Mouse (Mus musculus) adrenal gland, postnatal 14 days (tissue): ENCODE measurements around the gene Rab11fip3. TPM values are rescaled to one million over a fixed set of nuclear protein-coding genes. Genes with fewer than 3 reads are reported as not detected.

ENCODE experiments used
- DNase-seq: peaks from one replicate; pipeline ENCODE4 v3.0.0; 2021; ENCODE audit warnings: mixed read lengths
- total RNA-seq: library from RNA; stranded (reverse); gene quantifications from 2 replicates; pipeline ENCODE4 v1.2.3, GENCODE M21; 2021

Rab11fip3 gene
- total RNA-seq, 1 experiment from 2014 or later: 19.0 TPM

DNA sequence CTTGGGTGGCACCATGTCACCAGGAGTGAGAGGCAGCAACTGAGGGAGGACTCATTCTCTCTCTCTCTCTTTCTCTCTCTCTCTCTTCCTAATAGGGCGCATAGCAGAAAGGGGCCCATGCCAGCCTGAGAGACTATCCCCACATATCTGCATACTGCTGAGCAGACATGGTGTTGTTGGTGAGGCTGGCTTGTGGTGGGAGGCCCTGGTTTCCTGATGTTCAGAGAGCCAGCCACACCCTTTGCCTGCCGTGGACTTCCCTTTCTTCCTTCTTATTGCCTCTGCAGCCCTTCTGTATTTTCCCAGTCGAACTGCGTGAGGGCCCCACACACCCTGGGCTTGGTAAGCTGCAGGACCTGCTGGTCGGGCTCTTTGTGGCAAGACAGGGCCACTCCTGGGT, 79.0 kb downstream of the Rab11fip3 start:
- DNase-seq: no peak

DNA sequence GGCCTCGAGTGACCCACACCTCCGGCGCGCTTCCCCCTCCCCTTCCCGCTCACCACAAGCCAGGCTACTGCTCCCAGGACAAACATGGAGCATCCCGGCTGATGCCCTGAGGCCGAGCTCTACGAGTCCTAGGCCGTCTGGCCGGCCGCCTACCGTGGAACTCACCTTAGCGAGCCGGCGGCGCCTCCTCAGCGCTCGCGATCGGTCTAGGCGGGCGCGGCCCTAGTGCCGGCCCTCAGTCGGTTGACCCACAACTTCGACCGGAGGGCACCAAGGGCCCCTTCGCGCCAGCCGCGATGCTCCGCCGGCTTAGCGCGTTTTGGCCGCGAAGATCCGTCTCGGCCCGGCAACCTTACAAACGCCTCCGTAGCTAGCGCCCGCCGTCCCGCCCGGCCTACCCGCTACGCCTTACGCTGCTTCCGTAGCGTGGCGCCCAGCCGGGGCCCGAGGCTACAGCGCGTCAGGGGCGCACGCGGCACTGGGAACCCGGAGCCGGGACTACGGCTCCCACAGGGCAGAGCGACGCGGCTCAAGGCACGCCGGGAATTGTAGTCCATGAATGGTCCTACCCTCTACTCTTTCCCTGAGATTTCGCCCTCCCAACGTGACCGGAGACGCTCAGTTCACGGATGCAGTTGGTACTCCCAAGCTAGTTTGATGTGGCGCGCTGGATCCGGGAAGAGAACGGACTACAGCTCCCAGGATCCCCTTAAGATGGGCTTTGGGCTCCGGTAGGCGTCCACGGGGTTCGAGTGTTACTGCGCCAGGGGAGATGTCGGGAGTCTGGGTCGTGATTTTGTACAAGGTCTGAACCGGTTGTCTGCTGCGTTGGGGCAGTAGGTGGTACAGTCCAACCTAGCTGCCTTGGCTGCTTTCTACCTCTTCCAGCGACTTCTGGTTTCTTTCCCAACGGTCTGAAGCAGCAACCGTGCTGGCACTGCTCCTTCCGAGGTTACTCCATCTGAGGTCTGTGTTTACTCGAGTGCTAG, 83.8 kb downstream of the Rab11fip3 start, which contains the start of gene Capn15:
Gene Capn15, minus strand, starts transcription at position 491 of the 989 bp plus-strand sequence.
- DNase-seq: peak; percentile 96

DNA sequence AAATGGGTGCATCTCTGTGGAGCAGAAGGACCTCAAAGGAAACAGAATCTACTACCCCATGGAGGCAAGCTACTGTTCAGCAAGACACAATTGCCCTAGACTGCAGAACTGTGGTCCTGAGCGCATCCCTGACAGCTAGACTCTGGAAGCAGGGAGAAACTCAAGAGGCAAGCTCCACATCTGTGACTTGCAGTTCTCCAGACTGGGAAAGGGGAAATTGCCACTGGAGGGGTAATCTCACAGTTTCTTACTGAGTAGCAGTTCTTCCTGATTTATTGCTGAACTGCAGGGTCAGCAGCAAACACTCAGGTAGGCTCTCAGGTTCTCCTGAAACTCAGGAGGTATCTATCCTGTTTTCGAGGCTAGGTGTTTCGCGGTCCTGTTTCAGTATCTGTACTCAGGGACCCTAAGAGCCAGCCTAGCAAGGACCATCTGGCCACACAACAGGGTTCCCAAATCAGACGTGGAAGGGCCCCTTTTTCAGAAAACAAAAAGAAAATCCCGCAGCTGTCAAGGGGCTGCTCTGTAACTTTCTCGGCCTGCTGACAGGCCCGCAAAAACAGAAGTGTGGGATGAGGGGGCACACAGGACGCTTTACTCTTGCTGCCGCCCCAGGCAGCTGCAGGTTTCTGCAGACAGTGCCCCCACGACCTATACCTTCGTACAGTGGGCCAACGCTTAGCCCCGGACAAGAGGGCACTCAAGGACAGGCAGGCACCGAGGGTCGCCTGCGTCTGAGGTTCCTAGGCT, 84.6 kb downstream of the Rab11fip3 start:
- no peak for DNase-seq

DNA sequence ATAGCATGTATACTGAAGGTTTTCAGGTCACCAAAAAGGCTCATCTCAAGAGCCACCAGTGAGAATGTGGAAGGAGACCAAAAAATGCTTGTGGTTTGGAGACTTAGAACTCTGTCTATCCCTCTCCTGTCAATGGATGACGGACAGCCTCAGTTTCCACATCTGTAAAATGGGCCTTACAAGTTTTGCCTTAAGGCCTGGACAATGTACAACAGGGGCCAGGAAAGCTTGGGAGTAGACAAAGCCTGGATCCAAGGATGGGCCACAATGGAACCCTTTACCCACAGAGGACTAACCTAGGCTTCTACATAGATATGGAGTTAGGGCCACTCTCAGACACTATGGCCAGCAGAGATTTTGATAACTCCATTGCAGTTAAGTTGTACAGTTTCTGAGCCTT, 85.3 kb downstream of the Rab11fip3 start:
- DNase-seq: no peak

DNA sequence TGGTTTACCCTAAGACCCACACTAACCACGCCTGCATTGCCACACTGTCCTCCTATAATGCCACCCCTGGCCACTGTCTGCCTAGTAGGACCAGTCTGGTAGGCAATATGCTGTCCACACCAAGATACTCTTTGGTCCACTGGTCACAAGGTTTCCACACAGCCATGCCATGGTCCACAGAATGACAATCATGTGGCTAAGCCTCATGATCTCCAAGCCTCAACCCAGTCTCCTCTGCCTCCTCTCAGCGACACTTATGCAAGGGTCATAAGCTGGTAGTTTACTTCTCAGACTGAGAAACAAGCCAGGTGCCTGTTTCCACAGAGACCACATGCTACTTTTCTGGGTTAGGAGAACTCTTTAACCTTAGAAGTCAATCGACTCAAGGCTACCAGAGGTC, 86.4 kb downstream of the Rab11fip3 start:
- no peak for DNase-seq

DNA sequence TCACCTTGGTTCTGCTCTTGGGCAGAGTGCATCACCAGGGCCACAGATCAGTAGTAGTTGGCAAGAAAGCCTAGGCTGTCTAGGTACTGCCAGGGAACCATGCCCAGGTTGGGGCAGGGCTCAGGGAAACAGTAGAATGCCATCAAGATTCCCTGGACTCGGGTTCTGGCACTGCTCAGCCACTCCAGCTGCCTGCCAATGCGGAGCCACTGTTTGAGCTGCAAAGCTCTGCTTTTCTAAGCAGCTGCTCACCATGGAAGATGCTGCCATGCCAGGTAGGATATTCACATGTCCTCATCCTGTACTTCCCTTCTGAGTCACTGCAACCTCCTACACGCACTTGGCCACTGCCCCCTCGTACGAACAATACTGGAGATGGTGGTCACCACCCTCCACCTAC, 88.5 kb downstream of the Rab11fip3 start:
- DNase-seq: peak; percentile 60

DNA sequence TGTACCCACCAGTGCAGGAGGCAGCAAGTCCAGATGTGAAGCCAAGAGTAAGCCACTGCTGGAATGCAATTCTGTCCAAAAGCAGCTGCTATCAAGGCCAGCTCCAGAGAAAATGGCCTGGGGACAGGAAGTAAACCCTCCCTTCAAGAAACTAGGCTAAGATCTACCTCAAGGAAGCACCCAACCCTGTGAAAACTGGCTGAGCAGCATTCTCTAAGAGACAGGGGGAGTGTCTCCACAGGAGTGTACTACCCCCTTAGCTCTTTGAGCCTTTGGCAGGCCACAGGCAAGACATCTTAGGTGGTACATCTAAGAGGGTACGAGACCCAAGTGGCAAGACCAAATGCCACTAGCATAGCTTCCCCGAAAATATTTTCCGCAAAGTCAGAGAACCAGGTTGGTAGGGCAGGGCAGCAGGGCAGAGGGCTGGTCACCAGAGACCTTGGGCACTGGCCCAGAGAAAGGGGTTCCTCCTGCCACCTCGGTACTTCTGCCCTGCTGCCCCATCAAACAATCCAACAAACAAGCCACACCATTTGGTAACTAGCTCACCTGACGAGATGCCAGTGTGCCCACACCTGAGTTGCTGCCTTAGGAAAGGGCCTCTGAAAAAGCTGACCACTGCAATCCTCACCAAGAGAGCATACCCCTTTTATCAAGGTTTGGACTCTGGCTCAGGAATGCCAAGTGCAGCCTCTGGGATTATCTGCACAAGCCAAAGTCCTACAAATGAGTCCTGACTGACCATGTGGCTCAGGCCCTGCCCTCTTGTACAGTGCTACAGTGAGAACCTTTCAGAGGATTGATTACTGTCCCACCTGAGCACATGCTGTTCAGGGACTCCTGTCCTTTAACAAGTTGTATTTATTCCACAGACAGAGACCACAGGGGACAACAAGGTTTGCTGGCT, 89.3 kb downstream of the Rab11fip3 start:
- no peak for DNase-seq

DNA sequence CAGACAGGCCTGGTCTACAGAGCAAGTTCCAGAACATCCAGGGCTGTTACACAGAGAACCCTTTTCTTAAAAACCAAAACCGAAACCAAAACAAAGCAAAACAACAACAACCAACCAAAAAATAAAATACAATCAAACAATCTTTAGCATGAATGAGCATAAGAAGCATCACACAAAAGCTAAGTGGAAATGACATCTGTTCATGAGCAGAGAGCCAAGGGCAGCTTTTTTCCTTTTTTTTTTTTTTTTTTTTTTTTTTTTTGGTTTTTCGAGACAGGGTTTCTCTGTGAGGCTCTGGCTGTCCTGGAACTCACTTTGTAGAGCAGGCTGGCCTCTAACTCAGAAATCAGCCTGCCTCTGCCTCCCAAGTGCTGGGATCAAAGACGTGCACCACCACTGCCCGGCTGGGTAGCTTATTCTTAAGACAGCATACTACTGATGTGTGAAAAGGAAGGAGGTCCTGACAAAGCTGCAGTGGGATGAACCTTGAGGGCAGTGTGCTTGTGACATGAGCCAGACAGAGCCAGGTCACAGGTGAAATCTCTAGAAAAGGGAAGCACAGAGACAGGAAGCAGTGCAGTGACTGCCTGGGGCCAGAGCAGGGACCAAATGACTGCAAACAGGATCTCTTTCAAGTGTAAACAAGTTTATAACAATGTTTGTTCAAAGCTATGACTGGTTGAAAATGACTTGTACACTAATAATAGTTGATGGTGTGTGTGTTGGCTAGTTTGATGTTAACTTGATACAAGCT, 98.2 kb downstream of the Rab11fip3 start:
- DNase-seq: no peak

DNA sequence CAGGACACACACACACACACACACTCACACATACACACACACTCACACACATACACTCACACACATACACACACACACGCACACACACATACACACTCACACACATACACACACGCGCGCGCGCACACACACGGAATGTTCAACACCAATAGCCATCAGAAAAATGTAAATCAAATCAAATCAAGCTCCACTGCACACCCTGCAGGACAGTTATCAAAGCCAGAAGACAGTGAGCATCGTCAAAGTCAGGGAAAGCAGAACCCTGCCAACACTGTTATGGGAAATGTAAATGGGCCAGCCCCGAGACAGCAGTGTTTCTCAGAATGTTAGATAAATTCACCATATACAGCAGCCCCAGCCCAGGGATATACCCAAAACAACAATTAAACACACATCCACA, 98.9 kb downstream of the Rab11fip3 start:
- DNase-seq: no peak

DNA sequence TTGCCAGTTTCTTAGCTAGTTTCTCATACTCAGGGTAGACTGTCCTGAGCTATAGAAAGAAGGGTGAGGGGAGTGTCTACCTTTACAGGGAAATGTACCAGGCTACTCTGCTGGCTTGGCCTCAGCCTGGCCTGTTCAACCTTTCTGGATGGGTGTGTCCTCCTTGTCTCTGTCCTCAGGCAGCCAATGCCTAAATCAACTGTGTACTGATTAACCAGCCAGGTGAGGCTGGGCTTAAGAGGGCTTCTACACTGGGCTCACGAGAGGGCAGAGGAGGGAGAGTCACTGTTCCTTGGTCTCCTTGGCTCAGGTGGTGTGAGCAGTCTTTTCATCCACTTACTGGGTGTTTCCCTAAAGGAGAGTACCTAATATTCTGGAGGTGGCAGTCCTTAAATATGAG, 101.2 kb downstream of the Rab11fip3 start:
- DNase-seq: no peak

DNA sequence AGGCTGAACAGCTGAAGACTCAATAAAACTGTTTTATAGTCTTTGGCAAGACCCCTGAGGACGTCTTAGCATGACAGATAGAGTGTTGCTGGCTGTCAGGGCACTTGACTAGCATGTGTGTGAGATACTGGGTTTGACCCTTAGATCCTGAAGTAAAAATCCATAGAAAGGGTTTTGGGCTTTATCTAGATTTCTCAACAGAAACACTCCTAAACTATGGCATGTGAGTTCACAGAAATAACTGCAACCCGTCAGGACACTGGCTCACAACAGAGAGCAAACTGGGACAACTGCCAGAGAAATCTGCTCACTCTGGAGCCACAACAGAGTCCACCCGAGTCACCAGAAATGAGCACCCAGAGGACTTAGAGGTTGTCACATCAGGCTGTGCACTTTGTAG, 101.7 kb downstream of the Rab11fip3 start:
- DNase-seq: no peak

DNA sequence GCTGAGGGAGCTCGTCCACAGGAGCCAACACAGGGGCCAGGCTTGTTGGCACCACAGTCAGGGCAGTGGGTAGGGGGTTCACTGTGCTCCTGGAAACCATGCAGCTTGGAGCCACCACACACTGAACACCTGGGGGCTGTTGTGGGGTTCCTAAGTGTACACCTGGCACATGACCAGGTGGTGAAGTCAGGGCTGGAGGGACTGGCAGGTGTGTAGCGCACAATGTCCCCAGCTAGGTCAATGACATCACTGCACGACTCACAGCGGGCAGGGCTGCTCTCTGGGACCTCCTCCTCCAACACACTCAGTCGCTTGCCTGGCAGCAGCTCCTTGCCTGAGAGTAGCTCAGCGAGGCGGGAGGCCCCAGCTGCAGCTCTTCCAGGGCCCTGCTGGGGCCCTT, 105.1 kb downstream of the Rab11fip3 start:
- DNase-seq: no peak

DNA sequence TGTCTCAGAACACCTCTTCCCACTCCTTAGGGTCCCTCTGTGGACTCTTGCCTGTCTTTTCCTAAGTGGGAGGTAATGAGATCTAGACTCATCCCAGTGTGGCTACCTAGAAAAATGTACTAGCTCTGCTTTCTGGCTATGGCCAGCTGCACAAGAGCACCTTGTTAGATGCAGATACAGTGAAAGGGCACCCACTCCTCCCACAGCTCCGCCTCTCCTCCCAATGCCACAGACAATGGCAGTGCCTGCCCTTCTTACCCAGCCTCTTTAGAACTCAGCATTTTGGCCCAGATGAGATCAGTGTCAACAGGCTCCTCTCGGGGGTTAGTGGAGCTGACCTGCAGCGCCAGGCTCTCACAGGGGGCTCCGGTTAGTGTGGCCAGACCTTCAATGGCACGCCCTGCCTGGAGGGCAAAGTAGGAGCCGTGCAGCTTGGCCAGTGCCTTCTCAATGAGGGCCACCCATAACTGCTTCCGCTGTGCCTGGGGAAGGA, 106.9 kb downstream of the Rab11fip3 start:
- DNase-seq: no peak

DNA sequence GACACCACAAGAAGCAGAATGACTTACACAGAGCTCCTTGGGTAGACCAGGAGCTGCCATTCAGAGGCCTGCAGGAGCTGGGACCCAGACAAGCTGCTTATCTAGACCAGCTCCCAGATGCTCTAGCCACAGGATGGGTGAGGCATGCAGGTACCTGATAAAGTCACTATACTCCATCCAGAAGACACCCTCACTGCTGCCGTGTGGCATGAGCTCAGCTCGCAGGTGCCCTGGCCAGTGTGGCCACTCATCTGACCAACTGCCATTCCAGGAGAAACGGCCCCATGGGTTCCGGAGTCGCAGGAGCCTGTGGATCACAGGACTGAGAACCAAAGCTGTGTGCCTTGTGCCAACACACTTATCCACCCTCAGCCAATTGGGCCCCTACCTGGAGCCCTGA, 107.8 kb downstream of the Rab11fip3 start:
- DNase-seq: no peak

DNA sequence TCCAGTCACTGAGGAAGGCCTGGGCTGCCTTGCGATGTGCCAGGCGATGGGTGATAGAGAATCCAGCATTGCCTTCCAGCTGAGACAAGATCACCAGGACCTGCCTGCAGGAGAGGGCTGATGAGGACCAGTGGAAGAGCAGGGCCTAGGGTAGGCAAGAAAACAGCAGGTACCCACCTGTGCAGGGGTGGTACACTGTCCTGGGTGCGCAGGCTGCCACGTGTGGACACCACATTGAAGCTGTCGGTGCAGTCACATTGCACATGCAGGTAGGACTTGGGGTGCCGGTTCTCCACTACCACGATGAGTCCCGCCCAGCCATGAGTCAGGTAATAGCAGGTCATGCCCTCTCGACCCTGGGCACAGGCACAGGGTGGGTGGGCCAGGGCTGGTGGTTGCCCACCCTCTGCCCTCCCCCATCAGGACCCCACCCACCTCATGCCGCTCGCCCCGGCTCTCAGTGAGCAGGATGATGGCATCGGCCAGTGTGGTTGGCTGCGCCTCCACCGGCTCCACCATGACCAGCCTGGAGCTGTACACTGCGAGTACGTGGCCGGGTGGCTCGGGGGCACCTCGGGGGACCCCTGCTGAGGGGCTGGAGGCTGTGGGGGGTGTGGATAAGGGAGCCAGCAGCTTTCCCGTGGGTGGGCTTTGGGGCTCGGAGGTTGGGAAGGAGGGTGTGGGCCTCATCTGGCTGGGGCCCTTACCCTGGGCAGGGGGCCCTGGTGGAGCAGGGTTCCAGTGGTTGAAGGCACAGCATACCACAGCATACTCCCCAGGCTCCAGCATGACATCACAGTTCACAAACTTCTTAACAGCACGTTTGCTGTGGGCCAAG, 109.5 kb downstream of the Rab11fip3 start:
- DNase-seq: no peak

DNA sequence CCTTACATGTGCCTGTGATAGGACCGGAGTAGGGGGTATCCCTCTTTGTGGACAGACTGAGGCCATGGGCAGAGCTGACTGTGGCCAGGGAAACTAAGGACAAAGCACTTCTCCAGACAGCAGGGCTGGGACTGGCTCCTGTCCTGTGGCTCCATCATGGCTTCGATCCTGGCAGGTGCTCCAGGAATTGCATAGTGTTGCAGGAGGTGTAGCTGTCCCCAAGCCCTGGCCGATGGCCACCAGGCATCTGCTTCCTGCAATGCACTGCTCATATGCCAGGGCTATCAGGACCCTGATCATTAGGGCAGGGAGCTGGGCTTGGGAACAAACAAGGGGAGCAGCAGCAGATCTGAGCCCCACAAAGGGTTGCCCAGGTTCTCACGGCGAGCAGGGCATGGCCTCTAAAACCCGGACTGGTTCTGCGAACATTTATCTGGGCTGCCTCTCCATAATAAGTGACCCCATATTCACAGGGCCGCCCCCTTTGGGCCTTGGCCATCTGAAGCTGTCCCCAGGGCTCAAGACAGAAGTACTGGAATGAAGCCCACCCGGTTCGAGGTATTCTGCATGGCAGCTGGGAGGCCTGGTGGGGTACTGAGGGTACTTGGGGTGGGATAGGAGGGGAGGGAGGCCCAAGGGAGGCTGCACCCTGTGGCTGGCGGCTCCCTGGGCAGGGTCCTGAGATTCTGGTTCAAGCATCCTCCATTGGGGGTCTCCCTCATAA, 110.4 kb downstream of the Rab11fip3 start:
- DNase-seq: no peak

DNA sequence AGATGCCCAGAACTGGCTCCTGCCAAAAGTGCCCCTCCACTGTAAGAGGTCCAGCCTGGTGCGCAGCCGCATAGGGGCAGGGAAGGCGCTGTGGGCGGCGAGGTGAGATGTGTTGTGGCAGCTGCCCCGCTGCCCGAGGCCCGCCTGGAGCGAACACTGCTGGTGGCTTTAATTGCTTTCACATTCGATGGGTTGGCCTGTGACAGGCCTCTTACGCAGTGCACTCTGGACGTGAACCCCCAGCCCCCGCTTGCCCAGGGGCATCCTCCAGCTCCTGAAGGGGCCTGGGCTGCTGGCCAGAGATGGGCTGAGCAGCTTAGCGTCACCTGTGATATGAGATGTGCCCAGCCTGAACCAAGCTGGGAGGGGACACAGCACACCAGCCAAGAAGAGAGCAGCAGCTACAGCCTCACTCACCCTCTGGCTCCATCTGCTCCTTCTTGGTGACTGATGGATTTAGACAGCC, 111.7 kb downstream of the Rab11fip3 start:
- DNase-seq: no peak

DNA sequence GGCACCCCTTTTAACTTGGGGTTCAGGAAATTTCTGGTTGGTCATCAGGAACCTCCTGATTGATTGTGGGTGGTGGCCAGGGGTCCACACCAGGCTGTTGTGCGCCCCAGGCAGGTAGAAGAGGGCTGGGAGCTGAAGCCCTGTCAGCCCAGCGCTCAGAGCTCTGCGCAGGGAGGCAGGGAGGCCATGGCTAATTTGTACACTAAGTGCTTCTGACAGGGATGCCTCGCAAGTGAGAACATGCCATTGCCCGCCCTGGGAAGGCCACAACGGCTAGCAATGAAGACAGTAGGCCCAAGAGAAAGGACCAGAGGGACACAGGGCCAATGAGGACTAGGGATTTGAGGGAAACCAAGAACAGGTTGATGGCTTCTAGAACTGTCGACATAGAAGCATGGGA, 112.7 kb downstream of the Rab11fip3 start:
- no peak for DNase-seq

DNA sequence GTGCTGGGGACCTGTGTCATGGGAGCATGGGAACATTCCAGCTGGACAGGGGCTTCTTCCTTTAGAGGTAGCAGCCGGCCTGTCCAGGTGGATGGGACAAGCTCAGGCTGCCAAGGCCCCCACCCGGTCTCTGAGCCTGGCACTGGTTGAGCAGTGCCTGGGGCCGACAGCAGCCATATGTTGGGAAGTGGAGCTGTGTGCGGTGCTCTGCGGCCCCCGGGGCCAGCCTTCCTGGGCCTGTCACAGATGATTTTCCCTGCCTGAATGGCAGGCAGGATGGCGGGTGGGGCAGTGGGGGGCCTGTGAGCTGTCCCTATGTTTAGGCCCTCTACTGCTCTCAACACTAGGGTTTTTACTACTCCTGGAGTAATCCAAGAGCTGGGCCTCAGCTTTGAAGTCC, 113.2 kb downstream of the Rab11fip3 start:
- no peak for DNase-seq
